Mouse (Mus musculus) hindbrain, embryonic 13.5 days (tissue): ENCODE data around the gene Bpifb1. TPM values are rescaled to one million over a fixed set of nuclear protein-coding genes. Genes with fewer than 3 reads are reported as not detected.
"Not testable (repeated sequence)": the region's sequence is repeated elsewhere in the genome, so short reads cannot be mapped to it uniquely, and the experiment has no call there.

ENCODE experiments used
- ATAC-seq: fragments of 200-750 bp; cut with Nextera tagmentation; 2 replicates; pipeline ENCODE4 v1.8.0; 2017; ENCODE audit warnings: moderate TSS enrichment; ENCODE audit not compliant: low FRiP score
- H3K27ac ChIP-seq: fragments of 300-500 bp; sonication (generic); 2 replicates; pipeline ENCODE4 v1.5.1; 2015; ENCODE audit warnings: inconsistent platforms, mild to moderate bottlenecking, moderate library complexity
- H3K27me3 ChIP-seq: fragments of 300-500 bp; sonication (generic); 2 replicates; pipeline ENCODE4 v1.6.1; 2015; ENCODE audit warnings: mild to moderate bottlenecking, inconsistent platforms
- H3K36me3 ChIP-seq: fragments of 300-500 bp; sonication (generic); 2 replicates; pipeline ENCODE4 v1.6.1; 2015; ENCODE audit warnings: mild to moderate bottlenecking, inconsistent platforms
- H3K4me1 ChIP-seq: fragments of 300-500 bp; sonication (generic); replicated peaks from 2 replicates; pipeline ENCODE4 v1.6.1; 2015; ENCODE audit warnings: inconsistent platforms
- H3K4me2 ChIP-seq: fragments of 300-500 bp; sonication (generic); 2 replicates; pipeline ENCODE4 v1.6.1; 2015; ENCODE audit warnings: inconsistent platforms, mild to moderate bottlenecking, moderate library complexity
- H3K4me3 ChIP-seq: fragments of 300-500 bp; sonication (generic); 2 replicates; pipeline ENCODE4 v1.5.1; 2015; ENCODE audit warnings: mild to moderate bottlenecking, inconsistent platforms
- H3K9ac ChIP-seq: fragments of 300-500 bp; sonication (generic); 2 replicates; pipeline ENCODE4 v1.6.1; 2015; ENCODE audit warnings: mild to moderate bottlenecking, inconsistent platforms
- H3K9me3 ChIP-seq: fragments of 300-500 bp; sonication (generic); 2 replicates; pipeline ENCODE4 v1.6.1; 2016; ENCODE audit warnings: inconsistent platforms
- WGBS: fragments of 180-500 bp; shearing (Covaris S2); methylation state at CpG from one replicate; pipeline ENCODE4 v1.1.7; 2015; 5-methylcytosine and 5-hydroxymethylcytosine counted together
- polyA plus RNA-seq: library from polyadenylated mRNA; unstranded; fragments of >200 nt; fragmentation: Nextera tagmentation; extraction: Ambion mirVana; gene quantifications from 2 replicates; pipeline ENCODE4 v1.2.1, GENCODE M21; 2015

Gene Bpifb1
- polyA plus RNA-seq, 1 experiment from 2014 or later = not detected

- H3K36me3 ChIP-seq, H3K9me3 ChIP-seq, H3K27ac ChIP-seq, H3K4me2 ChIP-seq, H3K9ac ChIP-seq, H3K4me1 ChIP-seq, H3K4me3 ChIP-seq, H3K27me3 ChIP-seq, ATAC-seq: not testable (repeated sequence)
- WGBS = 76% methylated on average over 3 of the region's 3 CpGs
Observed at GRCm38 (mm10) chr2:154264397-154264796, 73.8 kb downstream of the Bpifb1 start.

Other genes starting within 250 kb of the Bpifb1 start
- not detected in 2 replicates for gene Bpifa6, start 215.9 kb upstream of the Bpifb1 start, polyA plus RNA-seq
- not detected in 2 replicates for gene Bpifa2, start 182.6 kb upstream of the Bpifb1 start, polyA plus RNA-seq
- gene Bpifa3, start 60.5 kb upstream of the Bpifb1 start, polyA plus RNA-seq = not detected in 2 replicates
- gene Bpifa1, start 47.9 kb upstream of the Bpifb1 start, polyA plus RNA-seq = not detected in 2 replicates
- not detected in 2 replicates for gene Bpifa5, start 28.2 kb upstream of the Bpifb1 start, polyA plus RNA-seq
- 0.26 and 0.39 TPM in 2 replicates for gene Bpifb5, start 32.9 kb downstream of the Bpifb1 start, polyA plus RNA-seq
- not detected in 2 replicates for gene Bpifb9a, start 67.0 kb downstream of the Bpifb1 start, polyA plus RNA-seq
- not detected in 2 replicates for gene Bpifb9b, start 116.4 kb downstream of the Bpifb1 start, polyA plus RNA-seq
- gene Cdk5rap1, start 182.2 kb downstream of the Bpifb1 start, polyA plus RNA-seq = 16.0 and 16.1 TPM in 2 replicates
- gene Snta1, start 217.3 kb downstream of the Bpifb1 start, polyA plus RNA-seq = 7.4 and 7.6 TPM in 2 replicates
- gene Cbfa2t2, start 245.7 kb downstream of the Bpifb1 start, polyA plus RNA-seq = 56.1 and 58.7 TPM in 2 replicates